Mouse (Mus musculus) spleen, postnatal 14 days (tissue): Measurements from ENCODE around the gene Srf.

Experiments
- DNase-seq, 2 experiments: peaks; one replicate each; pipeline ENCODE4 v3.0.0; 2021 to 2022; ENCODE audit warnings: low spot score in 2 of 2

The Srf gene

GRCm38 (mm10) chr17:46519971-46520370, 36.0 kb downstream of the Srf start:
- DNase-seq, result no peak

- DNase-seq, result no peak
Measured at GRCm38 (mm10) chr17:46513329-46513728, 42.6 kb downstream of the Srf start.

- no peak for DNase-seq
Measured at GRCm38 (mm10) chr17:46511059-46511710, 44.8 kb downstream of the Srf start.

DNA sequence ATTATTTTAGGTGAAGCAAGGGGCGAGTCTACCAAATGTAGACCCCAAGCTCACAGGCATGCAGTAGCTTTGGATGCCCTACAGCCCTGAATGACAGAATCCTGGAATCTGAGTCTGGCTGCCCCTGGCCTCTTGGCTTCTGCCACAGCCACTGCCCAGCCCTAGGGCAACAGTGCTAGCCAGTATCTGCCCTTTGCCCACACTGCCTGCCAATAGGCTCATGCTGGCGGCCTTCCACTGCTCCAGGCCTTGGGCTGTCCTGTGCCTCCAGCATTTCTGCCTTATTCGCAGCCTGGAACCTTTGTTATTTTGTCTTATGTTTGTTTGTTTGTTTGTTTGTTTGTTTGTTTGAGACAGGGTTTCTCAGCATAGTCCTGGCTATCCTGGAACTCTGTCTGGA, 50.4 kb downstream of the Srf start:
- no peak for DNase-seq

DNA sequence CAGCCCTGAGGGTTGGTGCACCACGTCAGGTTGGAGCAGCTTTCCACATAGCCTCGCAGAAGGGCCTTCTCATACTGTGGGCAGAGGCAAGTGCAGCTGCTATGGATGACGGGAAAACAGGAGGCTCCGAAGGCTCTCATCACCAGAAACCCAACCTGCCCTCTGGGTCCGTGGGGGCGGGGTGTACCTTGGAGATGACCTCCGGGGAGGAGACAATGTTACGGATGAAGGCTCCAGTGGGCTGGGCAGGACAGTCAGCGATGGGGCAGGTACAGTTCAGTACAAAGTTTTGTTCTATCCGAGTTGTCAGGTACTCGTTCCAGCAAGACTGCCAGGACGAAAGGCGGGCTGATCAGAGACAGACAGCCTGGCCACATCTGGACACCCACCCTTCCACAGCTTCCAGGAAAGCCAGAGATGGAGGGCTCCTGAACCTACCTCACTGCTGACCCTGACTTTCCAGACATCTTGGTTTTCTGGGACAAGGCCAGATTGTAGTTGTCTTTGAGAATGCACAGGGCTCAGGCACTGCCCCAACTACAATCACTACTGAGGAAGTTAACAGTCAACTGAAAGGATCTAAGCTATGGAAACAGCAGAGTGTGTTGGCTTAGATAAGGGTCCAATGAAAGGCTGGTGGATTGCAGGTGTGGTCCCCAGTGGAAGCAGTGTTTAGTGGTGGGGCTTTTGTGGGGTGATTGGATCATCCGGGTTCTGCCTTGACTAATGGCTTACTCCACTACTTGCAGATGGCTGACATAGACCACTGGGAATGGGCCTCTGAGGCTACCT, 51.9 kb downstream of the Srf start:
- no peak for DNase-seq

GRCm38 (mm10) chr17:46502775-46503174, 53.2 kb downstream of the Srf start:
- no peak for DNase-seq
